Mouse (Mus musculus) liver, adult 2 months (tissue): Measurements from ENCODE around the gene Ppm1l.

Source experiments
- CTCF ChIP-seq: fragments of 200-500 bp; IDR thresholded peaks from 2 replicates; pipeline ENCODE4 v1.5.1; 2011; ENCODE audit warnings: low read depth, low read length, control low read depth
- POLR2A ChIP-seq: fragments of 200-500 bp; IDR thresholded peaks from 2 replicates; pipeline ENCODE4 v1.6.1; 2011; ENCODE audit warnings: low read length, control low read depth; ENCODE audit not compliant: insufficient read depth; ENCODE audit errors: extremely low read depth

- TF ChIP-seq CTCF (no peak), POLR2A (no peak)
Measured at GRCm38 (mm10) chr3:69364151-69364550, 47.5 kb downstream of the Ppm1l start.
